Mouse (Mus musculus) cerebellum, adult 11 months (tissue): ENCODE data around the gene Anks1.

ENCODE experiments used
- DNase-seq: peaks from one replicate; pipeline ENCODE4 v3.0.0; 2022

The Anks1 gene

DNA sequence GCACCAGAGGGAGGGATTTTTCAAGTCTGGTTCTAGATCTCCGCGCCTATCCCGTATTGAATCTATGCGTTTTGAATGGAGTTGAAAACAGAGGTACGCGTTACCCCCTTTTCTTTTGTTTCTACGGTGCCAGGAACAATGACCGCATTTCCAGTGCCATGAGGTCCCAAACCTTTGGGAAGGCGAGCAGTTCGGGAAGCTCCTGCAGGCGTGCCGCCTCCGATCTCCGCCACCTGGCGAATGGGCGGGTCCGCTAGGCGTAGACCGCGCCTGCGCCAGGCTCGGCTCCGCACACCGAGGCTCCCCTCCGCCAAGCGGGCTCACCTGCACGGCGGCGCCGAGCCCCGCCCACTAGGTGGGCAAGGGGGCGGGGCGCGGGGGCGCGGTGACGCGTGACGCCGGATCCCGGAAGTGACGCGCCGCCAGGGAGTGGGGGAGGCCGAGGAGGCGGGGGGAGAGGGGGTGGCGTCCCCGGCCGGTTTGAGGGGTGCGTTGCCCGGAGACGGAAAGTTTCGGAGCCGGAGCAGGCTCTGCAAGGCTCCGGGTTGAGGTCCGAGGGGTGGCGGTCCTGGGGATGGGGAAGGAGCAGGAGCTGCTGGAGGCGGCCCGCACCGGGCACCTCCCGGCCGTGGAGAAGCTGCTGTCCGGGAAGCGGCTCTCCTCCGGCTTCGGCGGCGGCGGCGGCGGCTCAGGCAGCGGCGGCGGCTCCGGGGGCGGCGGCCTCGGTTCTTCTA lies at the start of gene Anks1:
TSS of gene Anks1 (plus strand) at position 419 of the 734 bp plus-strand sequence.
- peak; percentile 85 for DNase-seq

DNA sequence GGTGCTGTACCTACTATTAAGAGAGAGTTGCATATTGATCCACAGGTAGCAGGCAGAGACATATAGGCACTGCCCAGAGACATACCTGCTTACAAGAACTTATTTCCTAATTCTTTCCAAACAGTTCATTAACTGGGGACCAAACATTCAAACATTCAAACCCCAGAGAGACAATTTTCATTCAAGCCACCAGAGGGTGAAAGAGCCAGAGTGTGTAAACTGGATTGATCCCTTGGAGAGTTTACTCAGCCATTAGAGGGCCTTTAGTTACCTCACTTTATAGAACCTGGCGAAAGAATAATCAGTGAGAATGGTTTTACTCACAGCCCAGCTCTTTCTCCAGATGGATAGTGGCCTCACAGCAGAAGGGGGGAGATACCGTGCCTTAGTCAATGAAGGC lies 43.6 kb upstream of the Anks1 start:
- no peak for DNase-seq

- DNase-seq = no peak
Measured at GRCm38 (mm10) chr17:27866737-27867136, 42.4 kb upstream of the Anks1 start.

- DNase-seq = peak; percentile 55
Measured at GRCm38 (mm10) chr17:27871851-27872250, 37.3 kb upstream of the Anks1 start.

DNA sequence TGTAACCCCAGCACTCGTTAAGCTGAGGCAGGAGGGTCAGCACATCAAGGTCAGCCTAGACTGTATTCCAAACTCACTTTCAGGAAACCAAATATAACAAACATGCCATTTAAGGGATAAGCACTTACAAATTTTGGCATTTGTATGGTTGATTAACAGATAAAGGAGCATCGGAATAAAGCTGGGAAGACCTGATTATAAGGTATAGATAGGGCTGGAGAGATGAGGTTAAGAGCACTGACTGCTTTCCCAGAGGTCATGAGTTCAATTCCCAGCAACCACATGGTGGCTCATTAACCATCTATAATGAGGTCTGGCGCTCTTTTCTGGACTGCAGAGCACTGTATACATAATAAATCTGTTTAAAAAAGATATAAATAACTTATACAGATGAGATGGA lies 35.5 kb upstream of the Anks1 start:
- DNase-seq = no peak

DNA sequence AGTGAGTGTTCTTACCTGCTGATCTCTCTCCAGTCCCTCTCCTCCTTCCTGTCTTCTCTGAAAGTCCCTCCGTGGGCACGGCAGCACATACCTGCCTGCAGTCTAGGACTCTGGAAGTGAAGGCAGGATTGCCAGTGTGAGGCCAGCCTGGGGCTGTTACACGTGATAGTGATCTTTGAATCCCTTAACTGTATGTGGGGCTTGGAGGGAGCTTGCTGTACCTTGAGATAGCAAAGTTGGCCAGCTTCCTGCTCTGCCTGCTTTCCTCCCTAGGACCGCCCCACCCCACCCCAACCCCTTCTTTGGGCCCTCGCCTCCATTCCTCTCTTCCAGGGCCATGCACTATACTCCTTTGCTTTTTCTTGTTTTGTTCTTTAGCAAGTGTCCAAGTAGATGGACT lies 34.6 kb upstream of the Anks1 start:
- DNase-seq = no peak

GRCm38 (mm10) chr17:27881518-27881917 lies 27.6 kb upstream of the Anks1 start:
- DNase-seq = no peak

DNA sequence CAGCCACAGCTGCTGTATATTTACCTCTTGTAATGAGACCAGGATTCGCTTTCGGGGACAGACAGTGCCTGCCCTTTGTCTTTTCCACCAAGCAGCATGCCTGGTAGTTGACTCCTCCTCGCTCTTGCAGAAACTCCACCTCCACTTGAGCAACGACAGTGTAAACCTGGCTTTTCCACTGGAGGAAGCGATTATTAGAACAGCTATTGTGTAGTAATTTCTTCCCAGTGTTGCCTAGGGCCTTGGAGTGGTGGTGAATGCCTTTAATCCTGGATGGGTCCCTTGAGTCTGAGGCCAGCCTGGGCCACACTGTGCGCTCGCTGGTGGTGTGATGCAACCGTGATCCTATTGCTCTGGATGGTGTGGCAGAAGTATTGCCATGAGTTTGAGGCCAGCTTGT lies 26.0 kb upstream of the Anks1 start:
- DNase-seq = no peak

GRCm38 (mm10) chr17:27883994-27884393 lies 25.1 kb upstream of the Anks1 start:
- DNase-seq = no peak

- DNase-seq = no peak
Measured at GRCm38 (mm10) chr17:27886499-27887210, 22.5 kb upstream of the Anks1 start.

DNA sequence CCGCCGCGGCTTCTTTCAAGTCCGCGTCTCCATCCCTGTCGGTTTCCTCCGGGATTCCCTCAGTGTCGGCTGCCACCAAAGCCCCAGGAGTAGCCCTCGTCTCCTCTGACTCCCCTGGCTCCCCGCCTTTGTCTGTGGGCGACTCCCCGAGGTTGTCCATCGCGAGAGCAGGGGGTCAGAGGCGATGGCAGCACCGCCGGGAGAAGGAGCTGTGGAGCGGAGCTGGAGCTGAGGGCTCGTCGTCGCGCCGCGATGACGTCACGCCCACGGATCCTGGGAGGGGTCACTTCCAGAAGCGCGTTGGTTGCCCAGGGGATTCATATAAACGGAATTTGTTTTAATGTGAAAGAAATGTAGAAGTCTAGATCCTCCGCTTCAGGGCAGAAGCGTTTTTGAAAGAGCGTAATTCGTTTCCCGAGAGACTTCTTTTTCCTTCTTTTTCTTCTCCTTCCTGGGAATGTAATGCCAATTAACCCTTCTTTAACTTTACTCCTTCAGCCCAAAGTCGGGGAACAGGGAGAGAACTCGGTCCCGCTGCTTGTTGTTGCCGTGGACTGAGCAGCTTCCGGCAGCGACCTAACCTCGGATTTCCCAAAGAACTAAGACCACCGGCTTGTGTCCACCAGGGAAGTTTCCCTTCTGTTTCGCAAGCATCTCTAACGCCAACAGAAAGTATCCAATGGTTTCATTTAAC lies 1.4 kb upstream of the Anks1 start:
- DNase-seq = peak; percentile 91

DNA sequence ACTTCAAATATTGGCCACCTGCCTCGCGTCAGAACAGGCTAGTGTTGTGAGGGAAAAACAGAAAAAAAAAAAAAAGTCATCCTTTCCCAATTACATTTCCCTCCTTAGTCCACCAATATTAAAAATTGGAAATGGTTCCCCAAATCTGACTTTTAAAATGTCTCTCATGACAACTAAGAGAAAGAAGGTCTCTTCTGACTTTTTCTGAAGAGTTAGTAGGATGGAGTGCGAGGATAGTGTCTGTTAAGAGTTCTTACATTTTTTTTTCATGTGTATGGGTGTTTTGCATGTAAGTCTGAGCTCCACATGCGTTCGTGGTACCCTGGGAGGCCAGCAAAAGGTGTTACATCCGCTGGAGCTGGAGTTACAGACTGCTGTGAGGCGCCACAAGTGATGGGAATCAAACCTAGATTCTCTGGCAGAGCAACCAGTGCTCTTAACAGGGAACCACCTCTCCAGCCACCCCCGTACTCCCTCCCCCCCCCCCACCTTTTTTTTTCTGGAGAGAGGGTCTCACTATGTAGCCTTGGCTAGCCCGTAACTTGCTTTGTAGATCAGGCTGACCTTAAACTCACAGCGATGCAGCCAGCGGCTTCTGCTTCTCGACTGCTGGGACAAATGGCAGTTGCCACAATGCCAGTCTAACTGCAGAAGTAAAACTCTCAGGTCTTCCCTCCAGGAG lies 759 bp upstream of the Anks1 start:
- no peak for DNase-seq

GRCm38 (mm10) chr17:27909622-27910500 lies 755 bp downstream of the Anks1 start, which contains the start of gene Taf11:
TSS of gene Taf11 (minus strand) at chr17:27909844.
- peak; percentile 75 for DNase-seq

DNA sequence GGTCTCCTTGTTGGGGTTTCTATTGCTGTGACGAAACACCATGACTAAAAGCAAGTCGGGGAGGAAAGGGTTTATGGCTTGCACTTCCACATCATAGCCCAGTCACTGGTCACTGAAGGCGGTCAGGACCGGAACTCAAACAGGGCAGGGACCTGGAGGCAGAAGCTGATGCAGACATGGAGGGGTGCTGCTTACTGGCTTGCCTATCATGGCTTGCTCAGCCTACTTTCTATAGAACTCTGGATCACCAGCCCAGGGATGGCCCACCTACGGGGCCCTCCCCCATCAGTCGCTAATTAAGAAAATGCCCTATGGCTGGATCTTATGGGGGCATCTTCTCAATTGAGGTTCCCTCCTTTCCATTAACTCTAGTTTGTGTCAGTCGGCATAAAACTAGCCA lies 2.3 kb downstream of the Anks1 start:
- DNase-seq = no peak

- no peak for DNase-seq
Measured at GRCm38 (mm10) chr17:27914742-27915141, 5.6 kb downstream of the Anks1 start.

GRCm38 (mm10) chr17:27916366-27916765 lies 7.3 kb downstream of the Anks1 start:
- no peak for DNase-seq

DNA sequence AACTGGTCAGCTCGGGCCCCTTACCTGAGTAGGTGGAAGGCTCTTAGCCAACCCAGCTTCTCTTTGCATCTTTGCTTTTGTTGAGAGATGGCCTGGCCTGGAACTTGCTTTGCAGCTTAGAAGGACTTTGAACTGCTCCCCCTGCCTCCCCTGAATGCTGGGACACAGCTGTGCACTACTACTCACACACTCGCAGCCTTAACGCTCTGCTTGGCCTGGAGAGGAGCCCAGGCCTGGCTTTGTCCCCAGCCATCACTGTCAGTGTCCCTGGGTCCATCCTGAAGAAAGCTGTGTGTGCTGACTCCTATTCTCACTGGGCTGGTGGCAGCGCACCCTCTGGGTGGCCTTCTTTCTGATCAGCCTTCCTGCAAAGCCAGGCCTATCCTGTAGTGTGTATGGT lies 11.6 kb downstream of the Anks1 start:
- DNase-seq = no peak

DNA sequence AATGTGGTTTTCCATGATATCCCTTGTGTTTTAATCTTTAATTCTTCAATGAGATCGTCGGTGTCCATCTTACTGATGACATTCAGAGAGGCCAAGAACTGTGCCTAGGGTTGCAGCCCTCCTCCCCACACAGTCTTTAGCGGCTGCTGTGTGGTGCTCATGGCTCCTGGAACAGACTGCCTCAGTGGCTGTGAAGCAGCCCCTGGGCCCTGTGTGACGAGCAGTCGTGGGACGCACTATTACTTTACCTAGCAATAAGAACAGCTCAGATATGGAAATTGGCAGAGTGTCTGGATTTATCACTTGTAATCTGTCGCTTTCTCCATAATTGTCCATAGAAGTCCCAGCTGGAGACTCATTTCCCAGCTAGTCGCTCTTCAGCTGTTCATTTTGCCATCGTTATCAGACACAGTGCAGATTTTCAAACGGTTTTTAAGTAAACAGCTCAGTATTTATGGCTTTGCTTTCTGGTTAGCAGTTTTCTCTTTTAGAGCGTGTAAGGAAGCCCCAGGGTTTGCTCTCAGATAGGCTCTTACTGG lies 13.1 kb downstream of the Anks1 start:
- DNase-seq = no peak

DNA sequence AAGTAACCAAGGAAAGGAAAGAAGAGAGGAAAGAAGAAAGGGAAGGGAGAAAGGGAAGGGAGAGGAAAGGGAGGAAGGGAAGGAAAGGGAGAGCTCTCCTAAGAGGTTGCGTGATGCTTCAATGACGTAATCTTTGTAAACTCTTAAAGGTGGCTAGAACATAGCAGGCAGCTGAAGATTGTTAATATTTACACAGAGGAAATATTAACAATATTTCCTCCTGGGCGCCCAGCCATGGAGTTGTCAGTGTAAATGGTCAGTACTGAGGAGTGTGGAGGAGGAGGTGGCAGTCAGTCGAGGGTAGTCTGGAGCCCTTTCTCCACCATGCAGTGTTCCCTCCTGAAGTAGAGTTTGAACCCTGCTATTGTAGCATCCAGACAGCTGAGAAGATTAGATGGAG lies 15.9 kb downstream of the Anks1 start:
- DNase-seq = no peak

GRCm38 (mm10) chr17:27925504-27925903 lies 16.4 kb downstream of the Anks1 start:
- DNase-seq = no peak

DNA sequence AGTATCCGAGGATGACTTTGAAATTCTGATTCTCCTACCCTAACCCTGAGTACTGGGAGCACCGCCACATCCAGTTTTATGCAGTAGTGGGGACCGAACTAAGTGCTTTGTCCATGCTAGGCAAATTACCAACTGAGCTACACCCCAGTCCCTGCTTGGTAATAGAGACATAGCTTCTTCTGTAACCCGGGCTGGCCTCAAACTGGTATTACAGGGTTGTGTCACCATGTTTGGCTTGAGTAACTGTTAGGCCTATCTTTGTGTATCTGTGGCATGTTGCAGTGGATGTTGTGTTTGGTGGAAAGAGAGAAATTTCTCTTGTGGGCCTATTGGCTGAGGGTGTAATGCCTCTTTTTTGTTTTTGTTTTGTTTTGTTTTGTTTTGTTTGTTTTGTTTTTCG lies 21.2 kb downstream of the Anks1 start:
- no peak for DNase-seq

DNA sequence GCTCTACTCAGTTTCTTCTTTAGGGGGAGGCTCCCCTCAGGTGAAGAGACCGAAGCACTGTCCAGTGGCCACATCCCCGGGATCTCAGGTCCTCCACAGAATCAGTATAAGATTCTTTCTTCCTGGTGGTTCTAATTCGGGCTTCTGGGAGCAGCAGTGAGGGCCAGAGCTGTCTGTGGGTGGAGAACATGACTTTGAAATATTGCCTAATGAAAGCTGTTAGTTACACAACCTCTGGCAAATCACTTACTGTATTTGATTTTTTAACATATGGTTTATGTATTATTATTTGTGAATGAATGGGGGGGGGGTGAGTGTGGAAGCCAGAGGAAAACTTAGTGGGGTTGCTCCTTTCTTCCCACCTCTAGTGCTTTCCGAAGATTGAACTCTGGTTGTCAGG lies 22.7 kb downstream of the Anks1 start:
- no peak for DNase-seq
